Mouse (Mus musculus) thymus, postnatal 36 days (tissue): ENCODE results near the gene Snap25.

Source experiments
- DNase-seq, 2 experiments: peaks; one replicate each; pipeline ENCODE4 v3.0.0; 2022; ENCODE audit warnings: mixed read lengths in 2 of 2

Snap25 gene

GRCm38 (mm10) chr2:136816717-136817400 is 103.6 kb downstream of the Snap25 start:
- no peak for DNase-seq

- no peak for DNase-seq
Measured at GRCm38 (mm10) chr2:136823751-136824716, 110.8 kb downstream of the Snap25 start.

- no peak for DNase-seq
Measured at GRCm38 (mm10) chr2:136827612-136828011, 114.4 kb downstream of the Snap25 start.
